Comparison of ENCODE assay signal across 8 mouse cellular contexts in genomic region chr13:9094186-9094980, GRCm38 (mm10). TPM values are rescaled to one million over a fixed set of nuclear protein-coding genes. Genes with fewer than 3 reads are reported as not detected.
A peak's percentile ranks its signal among the peaks of the same experiment; 100 is the strongest.
DNase-seq lines count a peak whose midpoint lies in the region; ATAC-seq lines count a peak whose summit lies in the region.

No protein-coding gene starts in this region.

- no peaks in the 10 kb centered on the region for H3K36me3 ChIP-seq in liver, embryonic 11.5 days (ENCODE audit: control insufficient read depth, insufficient read depth, low read length)
- H3K36me3 ChIP-seq in midbrain, embryonic 16.5 days (ENCODE audit: control insufficient read depth, insufficient read depth, low read length) = no peaks in the 10 kb centered on the region

- intact Hi-C loops in gastrocnemius, postnatal 14 days (cut with DNase I; ENCODE audit: low total_unique reads) = loop anchor here (5.0 kb wide), 1 partner anchor 97 kb away; the partner anchor contains the start of gene Gtpbp4

- H3K4me2 ChIP-seq in liver, embryonic 11.5 days = peak overlapping the region; percentile 90
- peak overlapping the region; percentile 97 for H3K4me2 ChIP-seq in midbrain, embryonic 16.5 days (ENCODE audit: low read length)

- peak overlapping the region; percentile 99 for H3K27ac ChIP-seq in liver, embryonic 11.5 days (ENCODE audit: low read depth, low read length)
- H3K27ac ChIP-seq in midbrain, embryonic 16.5 days (ENCODE audit: low read length) = peak overlapping the region; percentile 88

- peaks cover 31% of the 10 kb centered on the region for H3K4me1 ChIP-seq in liver, embryonic 11.5 days (replicated peaks; ENCODE audit: control insufficient read depth, insufficient read depth, low read length)
- peaks cover 34% of the 10 kb centered on the region for H3K4me1 ChIP-seq in midbrain, embryonic 16.5 days (ENCODE audit: control insufficient read depth, insufficient read depth, low read length)

- H3K9me3 ChIP-seq in liver, embryonic 11.5 days (ENCODE audit: control insufficient read depth, low read length) = no peaks in the 10 kb centered on the region
- no peaks in the 10 kb centered on the region for H3K9me3 ChIP-seq in midbrain, embryonic 16.5 days (replicated peaks; ENCODE audit: control insufficient read depth, low read length, poor library complexity, severe bottlenecking)

- whole genome bisulfite sequencing in liver, embryonic 11.5 days = under 1% methylated on average over 59 of the region's 63 CpGs
- under 1% methylated on average over 44 of the region's 63 CpGs for WGBS in midbrain, embryonic 16.5 days

- no peak for ATAC-seq in monocyte, adult 5-6 weeks (replicated peaks; ENCODE audit: insufficient number of reproducible peaks, low FRiP score, low TSS enrichment, poor library complexity, severe bottlenecking)
- peak; percentile 20 for ATAC-seq in inflammation-experienced regulatory T-cells, adult 6 months
- peak; percentile 67 for ATAC-seq in liver, embryonic 11.5 days (replicated peaks; ENCODE audit: low FRiP score)
- peak; percentile 71 for ATAC-seq in midbrain, embryonic 16.5 days

- peak overlapping the region; percentile 100 for H3K4me3 ChIP-seq in liver, embryonic 11.5 days (ENCODE audit: low read depth, low read length)
- peak overlapping the region; percentile 99 for H3K4me3 ChIP-seq in midbrain, embryonic 16.5 days (ENCODE audit: low read depth, low read length)

- H3K27me3 ChIP-seq in liver, embryonic 11.5 days (replicated peaks; ENCODE audit: control insufficient read depth, insufficient read depth, low read length) = no peaks in the 10 kb centered on the region
- H3K27me3 ChIP-seq in midbrain, embryonic 16.5 days (ENCODE audit: control insufficient read depth, insufficient read depth, low read depth, low read length) = no peaks in the 10 kb centered on the region

- DNase-seq in monocyte, adult 2 months (ENCODE audit: low read depth in 1 of 2, low spot score in 2 of 2) = peak; percentile 3 to 18
- peak; percentile 72 for DNase-seq in cerebellum, adult 9-11 months
- peak; percentile 34 for DNase-seq in gastrocnemius, postnatal 14 days
- peak; percentile 64 for DNase-seq in liver, embryonic 11.5 days (ENCODE audit: low spot score)
- peak; percentile 70 for DNase-seq in testis, postnatal 10 days (ENCODE audit: low spot score)

- peak overlapping the region; percentile 99 for H3K9ac ChIP-seq in liver, embryonic 11.5 days (ENCODE audit: low read depth, low read length)
- peak overlapping the region; percentile 96 for H3K9ac ChIP-seq in midbrain, embryonic 16.5 days (ENCODE audit: low read depth, low read length)

RNA-seq across cellular contexts. Expression of gene Larp4b, which starts 0.7 kb away (rescaled TPM):
- total RNA-seq in monocyte, adult 5-6 weeks (2017) = 46.8 to 79.4 TPM (median 51.9 TPM) in 3 replicates
- total RNA-seq in gastrocnemius, postnatal 14 days (2021) = 10 to 100 TPM; 58.9 to 63.9 TPM
- polyA plus RNA-seq in inflammation-experienced regulatory T-cells, adult 6 months (2017; shearing (Covaris generic)) = 10 to 100 TPM; 33.8 to 37.2 (median 35.0) TPM
- 47.9 and 51.3 TPM in 2 replicates for polyA plus RNA-seq in liver, embryonic 11.5 days (2014; fragmentation: Nextera tagmentation; extraction: Ambion mirVana)
- 41.6 and 42.6 TPM in 2 replicates for polyA plus RNA-seq in midbrain, embryonic 16.5 days (2015; fragmentation: Nextera tagmentation; extraction: Ambion mirVana)

Comparison
In these comparisons a context has a peak if more than half of its experiments do, and no peak if none do; other contexts are left out.
1. DNase-seq: peak in every context shown above with its lines; median percentile 72 in cerebellum, adult 9-11 months; 70 in testis, postnatal 10 days; 64 in liver, embryonic 11.5 days; 34 in gastrocnemius, postnatal 14 days; 10 in monocyte, adult 2 months.